Mouse (Mus musculus) erythroblast, embryonic 14.5 days (primary cell): ENCODE data around the gene Armt1.

Experiments
- GATA1 ChIP-seq: IDR thresholded peaks from 2 replicates; pipeline ENCODE4 v1.6.1; 2012; ENCODE audit warnings: low read length, inconsistent platforms, mixed read lengths
- TAL1 ChIP-seq: IDR thresholded peaks from 3 replicates; pipeline ENCODE4 v1.6.1; 2012; ENCODE audit warnings: low read length, inconsistent platforms, mixed read lengths

GRCm38 (mm10) chr10:4389036-4389435 lies 43.2 kb upstream of the Armt1 start:
- TF ChIP-seq GATA1 = no peak
- no peak for TF ChIP-seq TAL1
